Mouse (Mus musculus) A20 (cell line): ENCODE data around the gene Thbs3.

ENCODE experiments used
- DNase-seq: peaks from one replicate; pipeline ENCODE4 v3.0.0-alpha.2; 2011; ENCODE audit warnings: low read depth, low spot score

Thbs3 gene

GRCm38 (mm10) chr3:89250435-89251040 is 35.6 kb downstream of the Thbs3 start:
- peak; percentile 87 for DNase-seq

GRCm38 (mm10) chr3:89251365-89251895 is 36.5 kb downstream of the Thbs3 start:
- DNase-seq = peak; percentile 94

- DNase-seq = no peak
Observed at GRCm38 (mm10) chr3:89254994-89255393, 40.0 kb downstream of the Thbs3 start.

GRCm38 (mm10) chr3:89256177-89256576 is 41.2 kb downstream of the Thbs3 start:
- no peak for DNase-seq

- DNase-seq = no peak
Observed at GRCm38 (mm10) chr3:89259076-89259475, 44.1 kb downstream of the Thbs3 start, which contains the start of gene Dpm3. TSS of gene Dpm3 (plus strand) at chr3:89259358.

- no peak for DNase-seq
Observed at GRCm38 (mm10) chr3:89260211-89260610, 45.2 kb downstream of the Thbs3 start.

- no peak for DNase-seq
Observed at GRCm38 (mm10) chr3:89262417-89262816, 47.4 kb downstream of the Thbs3 start.

- DNase-seq = peak; percentile 90
Observed at GRCm38 (mm10) chr3:89266439-89266893, 51.5 kb downstream of the Thbs3 start.

- DNase-seq = no peak
Observed at GRCm38 (mm10) chr3:89268916-89269315, 53.9 kb downstream of the Thbs3 start.

- peak; percentile 85 for DNase-seq
Observed at GRCm38 (mm10) chr3:89270051-89270755, 55.2 kb downstream of the Thbs3 start, which contains the start of gene Slc50a1. TSS of gene Slc50a1 (minus strand) at chr3:89270570.

- DNase-seq = no peak
Observed at GRCm38 (mm10) chr3:89270891-89271290, 55.9 kb downstream of the Thbs3 start.

- DNase-seq = no peak
Observed at GRCm38 (mm10) chr3:89271760-89272159, 56.8 kb downstream of the Thbs3 start.

GRCm38 (mm10) chr3:89276061-89276460 is 61.1 kb downstream of the Thbs3 start:
- no peak for DNase-seq
